Mouse (Mus musculus) heart, adult 2 months (tissue): ENCODE measurements at regions not wholly inside any gene's neighbourhood (a gene's known extent, or its start where the extent isn't known, plus 50 kb on each side); places are given as distances from the start of the nearest gene placed in this dataset.

ENCODE experiments used
- DNase-seq, 2 experiments: peaks; one replicate each; pipeline ENCODE4 v3.0.0; 2021
- H3K27ac ChIP-seq: fragments of 200-600 bp; 2 replicates; pipeline ENCODE4 v1.8.1; 2022
- H3K27me3 ChIP-seq: fragments of 200-500 bp; 2 replicates; pipeline ENCODE4 v1.6.1; 2012; ENCODE audit warnings: mild to moderate bottlenecking, low read length, inconsistent platforms, mixed read lengths; ENCODE audit not compliant: control insufficient read depth, insufficient read depth
- H3K36me3 ChIP-seq: fragments of 200-500 bp; 2 replicates; pipeline ENCODE4 v1.6.1; 2012; ENCODE audit warnings: low read length, inconsistent platforms; ENCODE audit not compliant: control insufficient read depth, insufficient read depth
- H3K4me1 ChIP-seq: fragments of 200-500 bp; 2 replicates; pipeline ENCODE4 v1.6.1; 2011; ENCODE audit warnings: low read length; ENCODE audit not compliant: control insufficient read depth, insufficient read depth
- H3K4me3 ChIP-seq: fragments of 200-600 bp; 2 replicates; pipeline ENCODE4 v1.8.1; 2022
- H3K79me2 ChIP-seq: fragments of 200-500 bp; replicated peaks from 2 replicates; pipeline ENCODE4 v1.6.1; 2012; ENCODE audit warnings: mild to moderate bottlenecking, inconsistent platforms, low read length, moderate library complexity, mixed read lengths; ENCODE audit not compliant: control insufficient read depth, insufficient read depth
- H3K9ac ChIP-seq: fragments of 200-500 bp; 2 replicates; pipeline ENCODE4 v1.6.1; 2012; ENCODE audit warnings: low read depth, mild to moderate bottlenecking, control low read depth, inconsistent platforms, low read length, mixed read lengths
- CTCF ChIP-seq: fragments of 200-600 bp; IDR thresholded peaks from 2 replicates; pipeline ENCODE4 v1.8.1; 2022; ENCODE audit warnings: antibody characterized with exemption, mild to moderate bottlenecking, moderate library complexity
- EP300 ChIP-seq: fragments of 200-500 bp; IDR thresholded peaks from 2 replicates; pipeline ENCODE4 v1.6.1; 2011; ENCODE audit warnings: low read depth, low read length, control low read depth; ENCODE audit not compliant: insufficient read depth
- POLR2A ChIP-seq: fragments of 200-500 bp; IDR thresholded peaks from 2 replicates; pipeline ENCODE4 v1.6.1; 2011; ENCODE audit warnings: mild to moderate bottlenecking, low read depth, low read length, control low read depth; ENCODE audit not compliant: insufficient read depth
- WGBS: fragments of 180-500 bp; shearing (Covaris S2); methylation state at CpG from one replicate; pipeline ENCODE4 v1.1.7; 2018; 5-methylcytosine and 5-hydroxymethylcytosine counted together
- intact Hi-C: fragments of 180-260 bp; cut with DNase I; formaldehyde crosslinking; loops from one replicate; pipeline ENCODE4 v1.15.1; 2025

GRCm38 (mm10) chr2:174532671-174533363 lies 59.9 kb upstream of the Prelid3b start:
- DNase-seq = no peak
- intact Hi-C loops = no loop called here
- Histone ChIP-seq H3K79me2 (no peaks in the 10 kb centered on the region), H3K9ac (no peak overlapping the region), H3K27me3 (no peaks in the 10 kb centered on the region), H3K36me3 (no peaks in the 10 kb centered on the region), H3K27ac (no peak overlapping the region), H3K4me3 (no peak overlapping the region), H3K4me1 (no peaks in the 10 kb centered on the region)
- TF ChIP-seq CTCF (peak; percentile 64), POLR2A (no peak)
- WGBS = 52% methylated on average over 12 of the region's 12 CpGs

GRCm38 (mm10) chr2:174540717-174541116 lies 67.8 kb upstream of the Prelid3b start:
- no peak for DNase-seq
- TF ChIP-seq EP300 (no peak), POLR2A (no peak), CTCF (no peak)
- intact Hi-C loops = no loop called here
- Histone ChIP-seq H3K79me2 (no peaks in the 10 kb centered on the region), H3K4me1 (no peaks in the 10 kb centered on the region), H3K36me3 (no peaks in the 10 kb centered on the region), H3K9ac (no peak overlapping the region), H3K27me3 (no peaks in the 10 kb centered on the region), H3K27ac (no peak overlapping the region), H3K4me3 (no peak overlapping the region)
- WGBS = 80% methylated on average over 5 of the region's 5 CpGs

- no peak overlapping the region for H3K9ac ChIP-seq
- no peak overlapping the region for H3K4me3 ChIP-seq
- 88% methylated on average over 3 of the region's 3 CpGs for WGBS
- peak; percentile 38 for TF ChIP-seq CTCF
- no peak for TF ChIP-seq POLR2A
- H3K36me3 ChIP-seq = no peaks in the 10 kb centered on the region
- no peaks in the 10 kb centered on the region for H3K27me3 ChIP-seq
- H3K4me1 ChIP-seq = no peaks in the 10 kb centered on the region
- no peak overlapping the region for H3K27ac ChIP-seq
- H3K79me2 ChIP-seq = no peaks in the 10 kb centered on the region
- intact Hi-C loops = no loop called here
- no peak for DNase-seq
These were observed 74.3 kb upstream of the Prelid3b start for GRCm38 (mm10) chr2:174547207-174547606.

- TF ChIP-seq EP300 (no peak), CTCF (no peak), POLR2A (no peak)
- H3K27me3 ChIP-seq = no peaks in the 10 kb centered on the region
- no peaks in the 10 kb centered on the region for H3K4me1 ChIP-seq
- no peak overlapping the region for H3K9ac ChIP-seq
- no peaks in the 10 kb centered on the region for H3K79me2 ChIP-seq
- no peaks in the 10 kb centered on the region for H3K36me3 ChIP-seq
- intact Hi-C loops = no loop called here
- no peak overlapping the region for H3K27ac ChIP-seq
- 69% methylated on average over 6 of the region's 6 CpGs for WGBS
- no peak overlapping the region for H3K4me3 ChIP-seq
- no peak for DNase-seq
These were observed 74.8 kb upstream of the Prelid3b start for GRCm38 (mm10) chr2:174547701-174548100.

GRCm38 (mm10) chr2:174548776-174549175 lies 75.9 kb upstream of the Prelid3b start:
- H3K27ac ChIP-seq = no peak overlapping the region
- intact Hi-C loops = no loop called here
- no peaks in the 10 kb centered on the region for H3K36me3 ChIP-seq
- DNase-seq = no peak
- no peaks in the 10 kb centered on the region for H3K4me1 ChIP-seq
- 79% methylated on average over 4 of the region's 4 CpGs for WGBS
- no peak for TF ChIP-seq CTCF
- no peak for TF ChIP-seq POLR2A
- TF ChIP-seq EP300 = no peak
- no peaks in the 10 kb centered on the region for H3K79me2 ChIP-seq
- no peak overlapping the region for H3K4me3 ChIP-seq
- no peaks in the 10 kb centered on the region for H3K27me3 ChIP-seq
- H3K9ac ChIP-seq = no peak overlapping the region

- Histone ChIP-seq H3K27ac (no peak overlapping the region), H3K36me3 (no peaks in the 10 kb centered on the region), H3K4me3 (no peak overlapping the region), H3K4me1 (no peaks in the 10 kb centered on the region), H3K79me2 (no peaks in the 10 kb centered on the region), H3K27me3 (no peaks in the 10 kb centered on the region), H3K9ac (no peak overlapping the region)
- intact Hi-C loops = no loop called here
- TF ChIP-seq EP300 = no peak
- TF ChIP-seq CTCF = no peak
- no peak for TF ChIP-seq POLR2A
- 83% methylated on average over 11 of the region's 11 CpGs for WGBS
- DNase-seq = no peak
These were observed 82.9 kb upstream of the Prelid3b start for GRCm38 (mm10) chr2:174555778-174556177.
